13 mouse cellular contexts compared by ENCODE assay signal in the genomic region with DNA sequence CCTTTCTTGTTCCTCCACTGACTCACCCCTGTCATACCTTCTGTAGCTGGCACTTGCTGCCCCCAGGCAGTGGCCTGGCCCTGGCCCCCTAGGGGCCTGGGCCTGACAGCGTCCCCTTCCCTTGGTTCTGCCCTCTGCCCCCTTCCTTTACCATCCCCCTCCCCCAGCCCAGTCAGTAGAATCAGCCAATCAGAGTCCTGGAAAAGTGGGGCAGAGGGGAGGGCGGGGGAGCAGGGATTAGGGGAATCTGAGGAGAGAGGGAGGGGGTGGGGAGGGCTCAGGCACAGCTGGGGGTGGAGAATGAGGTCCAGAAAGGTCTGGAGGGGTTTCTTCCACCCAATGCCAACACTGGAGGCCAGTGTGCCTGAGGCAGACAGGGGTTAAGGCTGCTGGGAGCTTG. TPM values are rescaled to one million over a fixed set of nuclear protein-coding genes. Genes with fewer than 3 reads are reported as not detected.
DNase-seq lines count a peak whose midpoint lies in the region; ATAC-seq and TF ChIP-seq lines count a peak whose summit lies in the region.
"Had no signal": no experiment of that assay in that cellular context is flagged by ENCODE, and none has a peak within 500 bp of the region (broad histone marks: within the 10 kb centered on the region; RNA-seq: fewer than 3 reads in every experiment).

No protein-coding gene starts in this region.

- peak; percentile 50; the same call in 1 of the 2 replicates for ATAC-seq in hindbrain, embryonic 11.5 days (ENCODE audit: low FRiP score)
- ATAC-seq in hindbrain, embryonic 14.5 days (ENCODE audit: low FRiP score): no peak
- peak; percentile 21; the same call in 1 of the 2 replicates for ATAC-seq in forebrain, postnatal 0 days
- peak; percentile 60 for ATAC-seq in midbrain, embryonic 12.5 days (ENCODE audit: low FRiP score, low read depth)
- no peak for ATAC-seq in intestine, postnatal 0 days

- no peaks in the 10 kb centered on the region; the same call in 1 of the 2 replicates for H3K4me1 ChIP-seq in hindbrain, embryonic 11.5 days (replicated peaks; ENCODE audit: control insufficient read depth, insufficient read depth, low read length)
- no peaks in the 10 kb centered on the region for H3K4me1 ChIP-seq in hindbrain, embryonic 14.5 days (replicated peaks; ENCODE audit: control insufficient read depth, insufficient read depth, low read length)
- H3K4me1 ChIP-seq in forebrain, postnatal 0 days (ENCODE audit: insufficient read depth): no peaks in the 10 kb centered on the region
- H3K4me1 ChIP-seq in midbrain, embryonic 12.5 days: peaks cover 42% of the 10 kb centered on the region
- no peaks in the 10 kb centered on the region for H3K4me1 ChIP-seq in intestine, postnatal 0 days (replicated peaks; ENCODE audit: control insufficient read depth, insufficient read depth, low read length)

- H3K4me3 ChIP-seq in hindbrain, embryonic 11.5 days (ENCODE audit: low read depth, low read length): no peak overlapping the region
- no peak overlapping the region for H3K4me3 ChIP-seq in hindbrain, embryonic 14.5 days (replicated peaks; ENCODE audit: low read length)
- H3K4me3 ChIP-seq in forebrain, postnatal 0 days (ENCODE audit: low read depth, low read length): no peak overlapping the region
- H3K4me3 ChIP-seq in midbrain, embryonic 12.5 days: no peak overlapping the region
- H3K4me3 ChIP-seq in intestine, postnatal 0 days (ENCODE audit: low read depth, low read length): no peak overlapping the region
- H3K4me3 ChIP-seq: limb, embryonic 13.5 days; neural tube, embryonic 12.5 days had no signal

- peaks cover 3% of the 10 kb centered on the region; the same call in 1 of the 2 replicates for H3K27me3 ChIP-seq in hindbrain, embryonic 11.5 days (ENCODE audit: control insufficient read depth, insufficient read depth, low read length)
- H3K27me3 ChIP-seq in hindbrain, embryonic 14.5 days (ENCODE audit: control insufficient read depth, insufficient read depth, low read length): no peaks in the 10 kb centered on the region
- H3K27me3 ChIP-seq in forebrain, postnatal 0 days (ENCODE audit: insufficient read depth, low read length): no peaks in the 10 kb centered on the region
- peaks cover 24% of the 10 kb centered on the region for H3K27me3 ChIP-seq in midbrain, embryonic 12.5 days
- peaks cover 9% of the 10 kb centered on the region for H3K27me3 ChIP-seq in intestine, postnatal 0 days (replicated peaks; ENCODE audit: control insufficient read depth, insufficient read depth, low read length)

- no peak overlapping the region for H3K27ac ChIP-seq in hindbrain, embryonic 11.5 days (ENCODE audit: low read depth, low read length)
- no peak overlapping the region for H3K27ac ChIP-seq in hindbrain, embryonic 14.5 days
- H3K27ac ChIP-seq in forebrain, postnatal 0 days (ENCODE audit: low read depth, low read length): no peak overlapping the region
- peak overlapping the region; percentile 11 for H3K27ac ChIP-seq in midbrain, embryonic 12.5 days (replicated peaks)
- no peak overlapping the region for H3K27ac ChIP-seq in intestine, postnatal 0 days (ENCODE audit: low read depth, low read length)
- H3K27ac ChIP-seq: limb, embryonic 13.5 days; neural tube, embryonic 12.5 days had no signal

- no peak for TF ChIP-seq POLR2A in brain, embryonic 14.5 days (IDR thresholded peaks at IDR 0.05; ENCODE audit: borderline replicate concordance, extremely low read depth, insufficient read depth, insufficient read length, poor library complexity, severe bottlenecking)

- no peaks in the 10 kb centered on the region for H3K36me3 ChIP-seq in hindbrain, embryonic 11.5 days (ENCODE audit: control insufficient read depth, insufficient read depth, low read length)
- H3K36me3 ChIP-seq in hindbrain, embryonic 14.5 days (replicated peaks; ENCODE audit: control insufficient read depth, insufficient read depth): no peaks in the 10 kb centered on the region
- no peaks in the 10 kb centered on the region for H3K36me3 ChIP-seq in forebrain, postnatal 0 days (ENCODE audit: insufficient read depth)
- H3K36me3 ChIP-seq in midbrain, embryonic 12.5 days: no peaks in the 10 kb centered on the region
- no peaks in the 10 kb centered on the region for H3K36me3 ChIP-seq in intestine, postnatal 0 days (ENCODE audit: control insufficient read depth, insufficient read depth)
- H3K36me3 ChIP-seq: limb, embryonic 13.5 days; neural tube, embryonic 12.5 days had no signal

- no peak overlapping the region for H3K9ac ChIP-seq in hindbrain, embryonic 11.5 days (ENCODE audit: low read depth, low read length)
- no peak overlapping the region for H3K9ac ChIP-seq in hindbrain, embryonic 14.5 days
- H3K9ac ChIP-seq in forebrain, postnatal 0 days: no peak overlapping the region
- H3K9ac ChIP-seq in midbrain, embryonic 12.5 days (replicated peaks): 0 out of 2 replicates have a peak overlapping the region, but pooled peaks have one; percentile 2
- H3K9ac ChIP-seq in intestine, postnatal 0 days (ENCODE audit: low read depth, low read length): no peak overlapping the region
- H3K9ac ChIP-seq: neural tube, embryonic 12.5 days had no signal

- no peaks in the 10 kb centered on the region for H3K9me3 ChIP-seq in hindbrain, embryonic 11.5 days (ENCODE audit: control insufficient read depth, low read length)
- H3K9me3 ChIP-seq in hindbrain, embryonic 14.5 days (ENCODE audit: control insufficient read depth, low read length): no peaks in the 10 kb centered on the region
- H3K9me3 ChIP-seq in forebrain, postnatal 0 days (ENCODE audit: low read length): no peaks in the 10 kb centered on the region
- H3K9me3 ChIP-seq in midbrain, embryonic 12.5 days: no peaks in the 10 kb centered on the region
- H3K9me3 ChIP-seq in intestine, postnatal 0 days (ENCODE audit: control insufficient read depth): no peaks in the 10 kb centered on the region
- H3K9me3 ChIP-seq: limb, embryonic 13.5 days; neural tube, embryonic 12.5 days had no signal

- WGBS in hindbrain, embryonic 11.5 days: 10% methylated on average over 2 of the region's 2 CpGs
- 10% methylated on average over 2 of the region's 2 CpGs for WGBS in hindbrain, embryonic 14.5 days
- WGBS in forebrain, postnatal 0 days: 8% methylated on average over 2 of the region's 2 CpGs
- 13% methylated on average over 2 of the region's 2 CpGs for WGBS in midbrain, embryonic 12.5 days
- WGBS in intestine, postnatal 0 days: 41% methylated on average over 2 of the region's 2 CpGs

- DNase-seq in hindbrain, embryonic 11.5 days (ENCODE audit: low spot score): peak; percentile 35
- no peak for DNase-seq in hindbrain, embryonic 14.5 days (ENCODE audit: low spot score)
- peak; percentile 77 for DNase-seq in brain, embryonic 14.5 days (ENCODE audit: low read depth)
- DNase-seq in forebrain, postnatal 0 days: no peak
- DNase-seq in urinary bladder, postnatal 4 days (ENCODE audit: low spot score in 2 of 2): no peak
- DNase-seq in cerebellum, adult 9-11 months: no peak
- DNase-seq: cerebellum, postnatal 14 days; kidney, adult 11 months had no signal

- TF ChIP-seq CTCF in brain, embryonic 14.5 days (IDR thresholded peaks at IDR 0.05; ENCODE audit: borderline replicate concordance, extremely low read depth, insufficient read depth, insufficient read length): no peak
- no peak for TF ChIP-seq CTCF in forebrain, postnatal 0 days (IDR thresholded peaks at IDR 0.05; ENCODE audit: low read depth)
- TF ChIP-seq CTCF in intestine, postnatal 0 days (IDR thresholded peaks at IDR 0.05; ENCODE audit: low read depth): no peak

- H3K4me2 ChIP-seq in hindbrain, embryonic 11.5 days (replicated peaks; ENCODE audit: low read depth, low read length): no peak overlapping the region
- no peak overlapping the region for H3K4me2 ChIP-seq in hindbrain, embryonic 14.5 days (replicated peaks)
- H3K4me2 ChIP-seq in forebrain, postnatal 0 days (ENCODE audit: low read depth): no peak overlapping the region
- H3K4me2 ChIP-seq in midbrain, embryonic 12.5 days (replicated peaks): peak overlapping the region; percentile 29
- no peak overlapping the region for H3K4me2 ChIP-seq in intestine, postnatal 0 days (replicated peaks; ENCODE audit: low read depth)
- H3K4me2 ChIP-seq: heart, embryonic 11.5 days; limb, embryonic 13.5 days; neural tube, embryonic 12.5 days had no signal

RNA-seq across cellular contexts. Expression of gene Zfp385a, which starts 5.7 kb away (rescaled TPM):
- polyA plus RNA-seq in hindbrain, embryonic 11.5 days (2014; fragmentation: Nextera tagmentation; extraction: Ambion mirVana): 19.7 and 22.2 TPM in 2 replicates
- polyA plus RNA-seq in hindbrain, embryonic 14.5 days (2014; fragmentation: Nextera tagmentation; extraction: Ambion mirVana): 25.7 and 25.9 TPM in 2 replicates
- polyA plus RNA-seq in brain, embryonic 14.5 days (2012; rRNA removed): 20.3 and 37.5 TPM in 2 replicates
- 11.6 and 13.0 TPM in 2 replicates for total RNA-seq in forebrain, postnatal 0 days (2014; rRNA removed)
- 20.5 and 21.3 TPM in 2 replicates for polyA plus RNA-seq in forebrain, postnatal 0 days (2015; fragmentation: Nextera tagmentation; extraction: Ambion mirVana)
- 19.6 and 20.8 TPM in 2 replicates for polyA plus RNA-seq in midbrain, embryonic 12.5 days (2016; fragmentation: Nextera tagmentation; extraction: Ambion mirVana)
- 2.9 and 3.1 TPM in 2 replicates for polyA plus RNA-seq in intestine, postnatal 0 days (2015; fragmentation: Nextera tagmentation; extraction: Ambion mirVana)

RNA-seq across cellular contexts. Expression of gene Gpr84, which starts 23.8 kb away (rescaled TPM):
- polyA plus RNA-seq in hindbrain, embryonic 11.5 days (2014; fragmentation: Nextera tagmentation; extraction: Ambion mirVana): 0.11 and 0.34 TPM in 2 replicates
- polyA plus RNA-seq in hindbrain, embryonic 14.5 days (2014; fragmentation: Nextera tagmentation; extraction: Ambion mirVana): 0.12 and 0.39 TPM in 2 replicates
- 0.30 and 0.33 TPM in 2 replicates for polyA plus RNA-seq in brain, embryonic 14.5 days (2012; rRNA removed)
- 0.29 and 0.54 TPM in 2 replicates for total RNA-seq in forebrain, postnatal 0 days (2014; rRNA removed)
- polyA plus RNA-seq in forebrain, postnatal 0 days (2015; fragmentation: Nextera tagmentation; extraction: Ambion mirVana): 0.31 and 0.33 TPM in 2 replicates
- 0.10 and 0.20 TPM in 2 replicates for polyA plus RNA-seq in midbrain, embryonic 12.5 days (2016; fragmentation: Nextera tagmentation; extraction: Ambion mirVana)
- not detected in 2 replicates for polyA plus RNA-seq in intestine, postnatal 0 days (2015; fragmentation: Nextera tagmentation; extraction: Ambion mirVana)

RNA-seq across cellular contexts. Expression of gene Itga5, which starts 32.4 kb away (rescaled TPM):
- polyA plus RNA-seq in hindbrain, embryonic 11.5 days (2014; fragmentation: Nextera tagmentation; extraction: Ambion mirVana): 16.4 and 20.0 TPM in 2 replicates
- 7.7 and 8.1 TPM in 2 replicates for polyA plus RNA-seq in hindbrain, embryonic 14.5 days (2014; fragmentation: Nextera tagmentation; extraction: Ambion mirVana)
- 7.6 and 11.1 TPM in 2 replicates for polyA plus RNA-seq in brain, embryonic 14.5 days (2012; rRNA removed)
- total RNA-seq in forebrain, postnatal 0 days (2014; rRNA removed): 2.2 and 3.2 TPM in 2 replicates
- polyA plus RNA-seq in forebrain, postnatal 0 days (2015; fragmentation: Nextera tagmentation; extraction: Ambion mirVana): 2.9 and 3.5 TPM in 2 replicates
- polyA plus RNA-seq in midbrain, embryonic 12.5 days (2016; fragmentation: Nextera tagmentation; extraction: Ambion mirVana): 19.0 and 21.2 TPM in 2 replicates
- polyA plus RNA-seq in intestine, postnatal 0 days (2015; fragmentation: Nextera tagmentation; extraction: Ambion mirVana): 25.0 and 25.8 TPM in 2 replicates

Comparison
In these comparisons a context has a peak if more than half of its experiments do, and no peak if none do; other contexts are left out.
1. ATAC-seq: peak in hindbrain, embryonic 11.5 days (single experiment), forebrain, postnatal 0 days (single experiment) and midbrain, embryonic 12.5 days (single experiment); none in hindbrain, embryonic 14.5 days (single experiment) and intestine, postnatal 0 days (single experiment).
2. DNase-seq: peak in hindbrain, embryonic 11.5 days (single experiment) and brain, embryonic 14.5 days (single experiment); none in hindbrain, embryonic 14.5 days (single experiment), forebrain, postnatal 0 days (single experiment), urinary bladder, postnatal 4 days (0 of 2) and cerebellum, adult 9-11 months (single experiment).